Mouse (Mus musculus) layer of hippocampus, postnatal 10 days (tissue): Measurements from ENCODE around the gene Glrx. TPM values are rescaled to one million over a fixed set of nuclear protein-coding genes. Genes with fewer than 3 reads are reported as not detected.
"Not testable (repeated sequence)": the region's sequence is repeated elsewhere in the genome, so short reads cannot be mapped to it uniquely, and the experiment has no call there.

ENCODE experiments used
- DNase-seq, 2 experiments: peaks; one replicate each; pipeline ENCODE4 v3.0.0; 2021; ENCODE audit warnings: low spot score in 2 of 2
- long read RNA-seq: library from polyadenylated mRNA; stranded (forward); transcript quantifications from one replicate; pipeline ENCODE4 v2.0.0, GENCODE M21; 2023
- total RNA-seq, 2 experiments: library from RNA; stranded (reverse); gene quantifications; 2 replicates each; pipeline ENCODE4 v1.2.3; 2021

Gene Glrx
- total RNA-seq, result 10 to 100 TPM; 63.4 to 72.9 TPM
- long read RNA-seq, transcript Glrx-201 (3 exons, 1,345 nt), result major isoform, 105 of 126 reads
- long read RNA-seq, partial matches to known transcripts, result 4 of 126 reads
- long read RNA-seq, other reads (novel, unspliced or antisense), result 17 of 126 reads

DNA sequence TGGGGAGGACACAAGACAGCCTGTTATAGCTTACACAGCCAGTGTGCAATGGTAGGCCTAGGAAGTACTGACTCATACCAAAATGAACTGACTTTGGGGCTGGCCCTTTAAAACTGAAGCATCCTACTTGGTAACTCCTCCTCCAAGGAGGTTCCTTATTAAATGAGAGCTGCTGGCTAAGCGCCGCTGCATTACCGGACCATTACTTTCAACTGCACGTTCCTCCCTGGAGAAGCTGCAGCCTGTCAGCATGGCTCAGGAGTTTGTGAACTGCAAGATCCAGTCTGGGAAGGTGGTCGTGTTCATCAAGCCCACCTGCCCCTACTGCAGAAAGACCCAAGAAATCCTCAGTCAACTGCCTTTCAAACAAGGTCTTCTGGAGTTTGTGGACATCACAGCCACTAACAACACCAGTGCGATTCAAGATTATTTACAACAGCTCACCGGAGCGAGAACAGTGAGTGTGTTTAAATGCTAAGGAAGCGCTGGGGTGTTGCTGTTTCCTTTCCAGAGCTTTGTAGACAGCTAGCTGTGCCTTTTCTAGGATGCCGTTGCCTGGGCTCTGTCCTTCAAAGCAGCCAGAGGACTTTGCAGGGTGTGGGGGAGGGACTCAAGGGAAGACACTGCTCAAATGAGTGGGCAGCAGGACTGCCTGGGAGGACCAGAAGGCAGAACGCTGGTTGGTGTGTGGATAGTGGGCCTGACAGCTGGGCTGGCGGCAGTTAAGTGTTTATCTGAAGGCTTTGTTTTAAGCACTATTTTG lies at the start of gene Glrx:
Gene Glrx, plus strand, starts transcription at position 150 of the 763 bp plus-strand sequence.
- peak; percentile 69 to 75 for DNase-seq

DNA sequence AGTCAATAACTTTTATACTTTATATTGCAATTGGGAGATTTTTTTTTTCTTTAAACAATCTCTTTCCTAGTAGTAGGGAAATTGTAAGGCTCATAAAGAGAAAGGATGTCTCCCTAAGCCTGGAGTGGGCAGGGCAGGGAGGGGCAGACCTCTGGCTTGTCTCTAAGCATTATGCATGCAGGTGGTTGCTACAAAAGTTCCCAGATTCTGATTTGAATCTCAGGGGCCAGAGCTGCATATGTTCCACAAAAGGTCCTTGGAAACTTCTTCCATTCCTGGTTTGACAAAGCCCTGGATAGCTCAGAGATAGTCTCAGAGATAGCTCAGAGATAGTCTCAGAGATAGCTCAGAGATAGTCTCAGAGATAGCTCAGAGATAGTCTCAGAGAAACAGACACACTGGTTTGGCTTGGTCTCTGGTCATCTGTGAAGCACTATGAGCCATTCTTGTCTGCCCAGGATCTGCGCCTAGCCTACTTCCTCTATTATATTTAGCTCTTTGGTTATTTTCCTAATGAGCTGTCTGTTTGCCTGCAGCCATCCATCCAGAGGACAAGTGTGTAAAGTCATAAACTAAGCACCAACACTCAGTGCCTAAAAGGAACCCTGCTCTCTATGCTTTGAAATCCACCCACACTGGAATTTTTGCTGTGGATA lies 49.0 kb upstream of the Glrx start:
- no peak for DNase-seq

DNA sequence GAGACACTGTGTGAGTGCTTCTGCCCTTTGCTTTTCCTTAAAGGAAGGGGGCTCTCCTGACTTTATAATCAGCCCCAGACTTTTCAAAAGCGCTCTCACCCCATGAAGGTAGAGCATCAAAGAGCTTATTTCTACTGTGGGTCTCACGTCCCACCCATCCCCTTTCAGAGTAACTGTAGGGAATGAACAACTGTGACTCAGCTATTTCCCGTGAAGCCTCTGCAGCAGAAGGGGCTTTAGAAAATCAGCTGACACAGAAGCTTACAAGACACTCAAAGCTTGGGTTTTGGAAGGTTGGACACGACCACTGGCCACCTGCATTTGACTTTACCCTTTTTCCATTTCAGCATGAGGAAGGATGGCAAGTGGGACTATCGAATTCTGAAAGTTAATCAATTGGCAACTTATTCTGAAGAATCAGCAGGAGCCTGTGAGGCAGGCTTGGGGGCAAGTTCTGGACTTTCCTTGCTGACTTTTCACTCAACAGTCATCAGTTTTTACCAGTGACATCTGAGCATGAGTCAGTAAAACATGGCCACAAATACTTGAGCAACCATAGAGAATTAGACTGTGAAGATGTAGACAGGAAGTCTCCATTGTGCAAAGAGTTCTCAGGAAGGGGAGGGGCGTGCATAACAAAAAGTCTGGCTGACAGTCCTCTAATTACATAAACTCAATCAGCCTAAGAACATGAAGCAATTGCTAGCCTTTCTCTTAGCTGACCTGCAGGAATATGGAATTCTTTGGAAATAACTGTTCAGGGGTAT lies 45.6 kb upstream of the Glrx start:
- DNase-seq, result no peak

DNA sequence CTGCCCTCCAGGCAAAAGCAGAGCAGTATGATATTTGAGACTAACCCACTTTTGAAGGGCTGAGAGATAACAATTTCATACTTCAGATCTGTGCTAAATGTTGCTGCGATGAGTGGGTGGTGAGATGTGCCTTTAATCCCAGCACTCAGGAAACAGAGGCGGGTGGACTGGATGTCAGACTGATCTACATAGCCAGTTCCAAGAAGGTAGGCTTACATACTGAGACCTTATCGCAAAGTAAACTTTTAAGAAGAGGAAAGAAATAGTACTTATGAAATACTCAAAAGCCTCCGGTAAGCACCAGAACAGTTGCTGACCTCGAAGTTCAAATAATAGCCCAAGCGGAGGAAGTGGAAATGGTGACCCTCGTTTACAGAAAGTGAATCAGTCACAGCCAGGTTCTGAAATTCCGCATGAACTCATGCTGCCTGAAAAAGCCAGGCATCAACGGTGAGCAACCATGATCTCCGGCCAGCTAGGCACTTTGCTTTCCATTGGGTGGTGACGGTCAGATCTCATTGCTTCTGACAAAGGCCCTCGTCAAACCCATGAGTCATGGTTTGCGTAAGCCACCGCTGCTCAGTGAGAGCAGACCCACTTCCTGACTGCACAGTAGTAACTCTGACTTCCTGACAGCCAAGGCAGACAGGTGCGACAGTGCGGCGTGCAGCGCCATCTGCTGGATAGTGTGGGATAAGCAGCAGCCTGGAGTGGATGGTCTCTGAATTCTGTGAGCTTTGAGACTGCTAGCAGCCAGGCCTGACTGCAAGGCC lies 42.1 kb upstream of the Glrx start:
- peak; percentile 97 to 98 for DNase-seq

DNA sequence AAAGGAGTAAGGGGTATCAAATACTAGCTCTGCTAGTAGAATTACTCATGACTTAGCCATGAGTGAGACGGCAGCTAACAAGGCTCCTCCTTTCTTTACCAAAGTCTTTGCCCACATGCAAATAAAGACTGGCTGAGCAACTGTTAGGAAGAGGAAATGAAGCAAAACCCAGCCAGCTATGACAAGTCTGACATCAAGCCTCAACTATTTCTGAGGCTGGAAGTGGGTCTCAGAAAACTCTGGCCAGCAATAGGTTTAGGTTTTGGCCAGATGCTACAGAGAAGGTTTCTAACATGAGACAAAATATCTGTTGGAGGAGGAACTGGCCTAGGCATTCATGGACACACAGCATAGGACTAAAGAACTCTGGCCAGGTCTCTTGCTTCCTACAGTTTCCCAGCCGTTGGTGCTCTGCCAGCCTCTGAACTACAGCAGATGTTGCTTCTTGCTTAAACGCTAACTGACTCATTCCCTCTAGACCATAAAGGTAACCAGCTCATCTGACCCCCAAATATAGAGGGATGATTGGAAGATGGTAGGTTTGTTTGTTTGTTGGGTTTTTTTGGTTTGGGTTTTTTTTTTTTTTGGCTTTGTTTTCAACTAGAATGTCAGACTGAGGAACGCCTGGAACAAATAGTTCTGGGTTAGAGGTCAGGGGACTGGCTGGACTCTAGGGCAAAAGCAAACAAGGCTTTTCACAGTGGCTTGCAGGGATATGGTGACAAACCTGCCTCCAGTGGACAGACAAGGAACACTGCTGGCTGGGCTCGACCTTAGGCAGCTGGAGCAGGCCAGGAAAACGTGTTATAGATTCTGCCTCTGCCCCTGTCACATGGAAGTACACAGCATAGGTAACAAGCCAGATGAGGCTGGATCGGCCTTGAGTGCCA lies 41.0 kb upstream of the Glrx start:
- no peak for DNase-seq

DNA sequence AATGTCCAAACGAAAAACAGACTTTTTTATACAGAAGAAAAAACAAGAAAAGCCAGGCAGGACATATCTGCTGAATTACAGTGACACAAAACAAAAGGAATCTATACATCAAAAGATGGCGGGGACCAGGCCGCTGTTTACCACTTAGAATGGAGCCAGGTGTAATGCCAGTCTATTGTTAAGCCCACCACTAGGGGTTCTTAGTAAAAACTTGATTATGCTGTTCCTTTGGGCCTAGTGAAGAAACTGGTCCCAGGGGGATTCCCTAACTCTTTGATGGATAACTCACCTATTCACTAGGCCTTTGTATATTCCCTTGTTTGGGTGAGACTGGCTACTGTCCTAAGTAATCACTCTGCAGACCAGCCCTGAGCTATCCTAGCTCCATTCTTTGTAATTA lies 40.2 kb upstream of the Glrx start:
- DNase-seq, result no peak

DNA sequence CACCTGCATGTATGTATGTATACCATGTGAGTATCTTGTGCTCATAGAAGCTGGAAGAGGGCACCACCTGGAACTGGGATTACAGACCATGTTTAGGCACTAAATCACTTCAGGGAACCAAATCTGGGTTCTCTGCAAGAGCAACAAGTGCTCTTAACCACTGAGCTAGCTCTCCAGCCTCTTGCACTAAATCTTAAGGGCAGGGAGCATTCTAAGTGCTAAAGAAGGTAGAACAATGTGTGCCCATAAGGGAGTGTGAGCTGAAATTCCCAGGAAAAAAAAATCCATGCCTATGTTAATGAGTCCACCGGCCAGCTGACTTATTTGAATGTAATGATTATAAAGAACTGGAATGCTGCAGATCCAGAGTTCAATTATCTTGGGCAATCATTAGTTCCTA lies 31.7 kb upstream of the Glrx start:
- no peak for DNase-seq

DNA sequence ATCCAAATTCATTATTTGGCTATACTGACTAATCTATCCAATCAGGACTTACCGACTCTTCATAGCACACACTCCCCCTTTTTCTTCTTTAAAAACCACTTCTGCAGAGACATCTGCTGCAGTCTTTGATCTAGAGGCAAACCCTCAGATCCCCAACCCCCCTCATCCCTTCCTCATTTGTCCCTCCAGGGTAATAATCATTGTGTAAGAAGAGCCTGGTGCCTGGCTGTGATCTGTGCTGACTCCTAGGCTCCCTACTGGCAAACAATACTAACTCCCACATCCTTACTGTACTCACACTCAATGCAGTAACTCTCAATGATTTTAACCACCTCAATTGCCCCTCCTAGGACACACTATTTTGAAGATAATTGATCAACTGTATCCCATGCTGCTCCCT lies 29.7 kb upstream of the Glrx start:
- no peak for DNase-seq

DNA sequence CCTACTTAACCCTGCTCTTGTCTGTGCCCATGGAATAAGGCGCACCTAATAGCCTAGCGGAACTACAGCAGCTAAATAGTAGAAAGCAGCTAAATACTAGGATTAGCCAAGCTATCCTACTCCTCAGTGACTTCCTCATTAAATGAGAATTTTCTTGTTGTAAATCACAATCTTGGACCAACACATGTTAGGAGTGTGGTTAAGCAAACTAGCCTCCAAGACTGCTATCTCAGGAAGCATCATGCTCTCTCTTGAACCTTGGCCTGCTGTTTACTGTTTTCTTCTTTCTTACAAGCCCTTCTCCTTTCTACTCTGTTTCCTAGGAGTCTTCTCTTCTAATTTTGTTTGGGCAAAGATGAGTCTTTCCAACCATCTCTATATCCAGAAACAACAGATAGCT lies 22.5 kb upstream of the Glrx start:
- no peak for DNase-seq

DNA sequence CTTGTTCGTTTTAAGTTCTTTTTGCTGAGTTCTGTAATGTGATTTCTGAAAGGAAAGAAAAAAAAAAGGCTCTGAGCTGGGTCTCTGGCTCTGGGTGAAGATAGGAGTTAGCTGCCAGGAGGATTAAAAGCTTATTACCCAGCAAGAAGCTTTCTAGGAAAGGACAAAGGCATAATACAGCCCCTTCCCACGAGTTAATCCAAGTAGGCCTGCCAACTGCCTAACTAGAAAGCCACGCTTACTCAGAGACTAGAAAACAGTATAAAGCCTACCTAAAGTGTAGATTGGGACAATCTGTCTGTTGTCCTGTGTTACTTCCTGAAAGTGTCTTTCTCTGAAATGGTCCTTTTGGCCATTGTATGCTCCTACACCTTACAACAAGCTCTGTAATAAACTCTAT lies 21.2 kb upstream of the Glrx start:
- no peak for DNase-seq

DNA sequence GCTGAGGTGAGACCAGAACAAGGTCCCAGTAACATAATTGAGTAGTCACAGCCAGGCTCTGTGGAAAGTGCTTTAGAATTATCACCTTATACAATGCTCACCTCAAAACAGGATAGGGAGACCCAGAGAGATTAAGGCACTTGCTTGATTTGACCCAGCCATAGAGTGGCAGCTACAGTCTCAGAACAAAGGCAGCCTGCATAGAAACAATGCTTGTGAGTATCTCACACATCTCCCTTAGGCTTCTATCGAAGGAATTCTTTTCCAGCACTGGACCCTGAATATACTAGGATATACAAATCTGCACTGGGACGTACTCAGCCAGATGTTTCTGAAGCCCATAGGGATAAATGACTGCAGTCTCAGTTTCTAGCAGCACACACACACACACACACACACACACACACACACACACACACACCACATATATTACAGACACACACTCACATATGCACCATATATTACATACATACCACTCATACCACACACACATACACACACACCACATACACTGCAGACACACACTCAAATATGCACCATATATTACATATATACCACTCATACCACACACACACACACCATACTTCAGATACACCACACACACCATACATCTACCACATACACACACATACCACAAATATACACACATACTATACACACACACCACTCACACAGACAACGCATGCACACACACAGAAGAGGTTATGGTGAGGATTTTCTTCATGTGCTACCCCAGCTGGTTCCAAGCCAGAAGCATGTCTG lies 20.5 kb upstream of the Glrx start:
- no peak for DNase-seq

DNA sequence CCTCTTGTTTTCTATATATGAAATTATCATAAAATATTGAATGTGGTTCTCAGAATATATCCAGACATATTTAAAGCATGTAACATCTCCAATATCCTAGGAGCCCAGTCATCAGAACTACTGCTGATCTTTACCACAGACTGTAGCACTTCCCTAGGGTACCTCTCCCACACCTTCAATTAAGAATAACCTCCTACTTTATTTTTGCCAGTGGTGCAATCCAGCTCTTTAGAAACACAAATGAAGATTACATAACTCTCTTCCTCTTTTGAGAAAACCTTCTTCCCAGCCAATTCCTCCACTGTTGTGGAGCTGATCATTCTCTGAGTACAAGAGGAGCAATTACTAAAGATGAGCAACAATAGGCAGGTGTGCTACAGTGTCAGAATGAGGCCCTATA lies 19.8 kb upstream of the Glrx start:
- no peak for DNase-seq

DNA sequence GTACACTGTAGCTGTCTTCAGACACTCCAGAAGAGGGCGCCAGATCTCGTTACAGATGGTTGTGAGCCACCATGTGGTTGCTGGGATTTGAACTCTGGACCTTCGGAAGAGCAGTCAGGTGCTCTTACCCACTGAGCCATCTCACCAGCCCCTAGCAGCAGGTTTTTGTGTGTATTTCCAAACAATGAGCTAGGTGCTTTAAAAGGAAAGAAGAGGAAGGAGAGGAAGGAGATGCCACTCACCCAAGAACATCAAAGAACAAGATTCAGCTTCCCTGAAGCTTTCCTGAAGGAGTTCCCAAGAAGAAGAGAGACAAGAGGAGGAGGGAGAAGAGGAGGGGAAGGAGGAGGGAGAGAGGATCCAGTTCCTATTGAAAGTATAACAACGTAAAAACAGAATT lies 17.3 kb upstream of the Glrx start:
- DNase-seq, result not testable (repeated sequence)

DNA sequence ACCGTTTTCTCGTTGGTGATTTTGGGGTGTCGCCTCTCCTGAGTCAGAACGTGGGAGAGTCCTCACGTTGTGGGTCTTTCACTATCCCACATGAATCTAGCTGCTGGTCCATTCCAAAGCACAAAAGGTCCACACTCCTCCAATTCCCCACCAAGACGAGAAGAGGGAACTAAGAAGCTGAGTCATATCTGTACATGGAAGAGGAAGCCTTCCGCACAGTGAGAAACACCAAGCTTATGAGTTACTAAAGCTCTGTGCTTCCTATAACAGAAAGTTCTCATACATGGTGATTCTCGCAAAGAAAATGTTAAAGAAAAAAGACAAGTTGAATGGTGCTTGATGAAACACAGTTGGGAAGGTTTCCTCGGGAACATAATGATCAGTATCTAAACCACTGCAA lies 16.5 kb upstream of the Glrx start:
- no peak for DNase-seq

DNA sequence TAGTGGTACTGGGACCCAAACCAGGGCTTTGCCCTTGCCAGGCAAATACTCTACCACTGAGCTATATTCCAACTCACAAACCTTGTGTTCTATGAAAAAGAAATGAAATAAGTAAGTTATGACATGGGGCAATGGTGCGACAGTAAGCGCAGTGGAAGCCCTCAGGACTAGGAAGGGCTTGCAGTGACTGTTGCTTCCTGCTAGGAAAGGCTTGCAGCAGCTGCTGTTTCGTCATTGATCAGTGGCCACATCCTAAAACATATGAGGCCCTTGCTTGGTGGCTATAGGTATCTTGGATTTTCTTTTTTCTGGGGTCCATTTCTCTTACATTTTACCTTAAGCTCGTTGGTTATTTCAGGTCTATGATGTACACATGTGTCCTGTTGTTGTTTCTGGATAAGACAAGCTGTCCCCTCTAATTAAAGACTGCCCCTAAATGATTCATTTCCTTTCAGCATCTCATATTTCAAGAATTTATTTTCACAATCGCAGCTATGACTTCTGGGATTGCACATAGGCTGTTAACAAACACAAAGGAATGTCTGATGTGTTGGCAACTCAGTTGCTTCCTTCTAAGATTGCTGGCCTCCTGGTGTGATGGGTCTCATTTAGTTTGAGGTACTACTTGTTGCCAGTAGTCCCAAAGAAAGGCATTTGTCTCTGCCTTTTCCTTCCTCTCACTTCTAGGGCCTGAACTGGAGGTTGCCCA lies 14.9 kb upstream of the Glrx start:
- no peak for DNase-seq

DNA sequence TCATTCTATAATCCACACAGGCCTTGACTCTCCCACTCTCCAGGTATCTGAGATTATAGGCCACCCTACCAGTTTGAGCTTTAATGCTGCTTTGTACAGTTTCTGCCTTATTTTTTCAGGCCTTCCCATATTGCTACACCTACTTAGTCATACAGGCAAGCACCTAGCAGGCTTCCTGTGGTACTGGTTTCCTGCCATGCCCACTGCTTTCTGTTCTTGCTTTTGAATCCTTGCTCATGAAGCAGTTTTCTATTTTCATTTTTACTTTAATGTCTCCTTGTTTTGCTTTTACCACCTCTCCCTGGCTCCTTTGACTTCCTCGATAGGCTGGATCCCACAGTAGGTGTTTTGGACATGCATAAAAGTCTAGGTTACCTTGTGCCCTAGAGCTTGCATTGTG lies 14.3 kb upstream of the Glrx start:
- DNase-seq, result no peak

DNA sequence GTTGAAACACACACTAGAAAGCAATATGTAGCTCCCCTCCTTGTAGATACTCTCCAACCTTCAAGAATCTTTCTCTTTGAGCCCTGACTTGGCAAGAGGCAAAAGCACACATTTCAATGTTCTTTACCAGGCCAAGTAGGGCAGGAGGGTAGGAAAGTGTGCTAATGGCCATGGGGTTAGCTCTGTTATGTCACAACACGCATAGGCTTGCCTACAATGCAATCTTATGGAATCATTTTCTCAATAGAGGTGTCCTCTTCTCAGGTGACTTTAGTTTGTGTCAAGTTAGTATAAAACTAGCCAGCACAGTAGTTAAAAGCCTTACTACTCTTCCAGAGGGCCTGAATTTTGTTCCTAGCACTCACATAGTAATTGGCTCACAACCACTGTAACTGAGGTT lies 9.0 kb upstream of the Glrx start:
- DNase-seq, result no peak

DNA sequence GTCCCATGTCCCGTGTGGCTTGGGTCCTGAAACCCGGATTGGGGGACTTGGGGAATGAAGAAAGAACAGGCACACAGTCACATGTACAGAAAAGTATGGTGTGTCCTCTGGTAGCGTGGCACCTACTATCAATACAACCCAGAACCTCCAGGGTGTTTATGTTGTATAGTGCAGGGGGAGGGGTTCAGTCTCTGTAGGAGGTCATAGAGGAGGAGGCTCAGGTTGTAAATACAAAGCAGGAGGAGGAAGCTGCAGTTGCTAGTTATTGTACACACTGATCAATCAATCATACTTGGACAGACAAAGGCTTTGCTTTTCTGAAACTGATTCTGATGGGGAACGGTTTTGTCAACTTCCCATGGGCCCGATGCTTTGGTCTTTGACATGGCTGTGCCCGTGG lies 8.0 kb upstream of the Glrx start:
- no peak for DNase-seq

DNA sequence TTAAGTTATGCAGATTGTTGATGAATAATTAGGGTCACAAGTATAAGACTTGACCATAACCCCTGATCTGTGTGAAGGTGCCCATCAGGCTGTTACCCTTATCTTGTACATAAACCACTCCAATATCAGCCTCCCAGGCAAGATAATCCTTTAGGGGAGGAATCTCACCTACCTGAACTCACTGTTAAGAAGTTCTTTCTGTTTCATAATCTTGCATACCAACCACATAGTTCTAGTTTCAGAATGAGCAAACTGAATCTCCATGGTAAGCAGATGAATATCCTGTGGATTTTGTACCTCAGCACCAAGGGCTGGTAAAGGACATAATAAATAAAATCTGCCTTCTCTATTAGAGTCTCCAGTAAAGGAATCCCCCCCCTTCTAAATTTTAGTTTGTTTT lies 7.0 kb upstream of the Glrx start:
- DNase-seq, result no peak
